Mouse (Mus musculus) hindbrain, embryonic 16.5 days (tissue): ENCODE measurements around the gene Olfr1377. TPM values are rescaled to one million over a fixed set of nuclear protein-coding genes. Genes with fewer than 3 reads are reported as not detected.

Experiments used
- ATAC-seq: fragments of 200-750 bp; cut with Nextera tagmentation; 2 replicates; pipeline ENCODE4 v1.8.0; 2017; ENCODE audit warnings: moderate TSS enrichment, moderate library complexity
- H3K27ac ChIP-seq: fragments of 300-500 bp; sonication (generic); 2 replicates; pipeline ENCODE4 v1.5.1; 2014; ENCODE audit warnings: low read depth, mild to moderate bottlenecking, control low read depth, low read length, moderate library complexity
- H3K27me3 ChIP-seq: fragments of 300-500 bp; sonication (generic); replicated peaks from 2 replicates; pipeline ENCODE4 v1.6.1; 2014; ENCODE audit warnings: low read length; ENCODE audit not compliant: control insufficient read depth, insufficient read depth
- H3K36me3 ChIP-seq: fragments of 300-500 bp; sonication (generic); 2 replicates; pipeline ENCODE4 v1.6.1; 2014; ENCODE audit warnings: mild to moderate bottlenecking, low read length, moderate library complexity, mixed read lengths; ENCODE audit not compliant: control insufficient read depth, insufficient read depth
- H3K4me1 ChIP-seq: fragments of 300-500 bp; sonication (generic); 2 replicates; pipeline ENCODE4 v1.6.1; 2014; ENCODE audit warnings: low read depth, low read length; ENCODE audit not compliant: control insufficient read depth, insufficient read depth
- H3K4me2 ChIP-seq: fragments of 300-500 bp; sonication (generic); 2 replicates; pipeline ENCODE4 v1.6.1; 2014; ENCODE audit warnings: mild to moderate bottlenecking, low read length, control low read depth, moderate library complexity
- H3K4me3 ChIP-seq: fragments of 300-500 bp; sonication (generic); 2 replicates; pipeline ENCODE4 v1.5.1; 2014; ENCODE audit warnings: mild to moderate bottlenecking, low read length, control low read depth, moderate library complexity
- H3K9ac ChIP-seq: fragments of 300-500 bp; sonication (generic); 2 replicates; pipeline ENCODE4 v1.6.1; 2014; ENCODE audit warnings: low read depth, mild to moderate bottlenecking, control low read depth, low read length, moderate library complexity
- H3K9me3 ChIP-seq: fragments of 300-500 bp; sonication (generic); 2 replicates; pipeline ENCODE4 v1.6.1; 2014; ENCODE audit warnings: mild to moderate bottlenecking, low read length, moderate library complexity; ENCODE audit not compliant: control insufficient read depth
- WGBS: fragments of 180-500 bp; shearing (Covaris S2); extraction: QIAGEN DNeasy Blood & Tissue Kit; methylation state at CpG from one replicate; pipeline ENCODE4 v1.1.7; 2014; 5-methylcytosine and 5-hydroxymethylcytosine counted together
- polyA plus RNA-seq: library from polyadenylated mRNA; unstranded; fragments of >200 nt; fragmentation: Nextera tagmentation; extraction: Ambion mirVana; gene quantifications from 2 replicates; pipeline ENCODE4 v1.2.1, GENCODE M21; 2015

Olfr1377 gene
- polyA plus RNA-seq = not detected in 2 replicates

GRCm38 (mm10) chr11:50981667-50982066, at the start of gene Olfr1377:
Gene Olfr1377 (plus strand): TSS chr11:50981967.
- no peak within 1 kb of the TSS for H3K9ac ChIP-seq
- H3K36me3 ChIP-seq = no peaks in the 10 kb centered on the region
- H3K4me3 ChIP-seq = no peak within 1 kb of the TSS
- H3K4me1 ChIP-seq = no peaks in the 10 kb centered on the region
- H3K9me3 ChIP-seq = no peaks in the 10 kb centered on the region
- no peak within 1 kb of the TSS for H3K4me2 ChIP-seq
- no peak within 1 kb of the TSS for H3K27ac ChIP-seq
- no peaks in the 10 kb centered on the region for H3K27me3 ChIP-seq
- ATAC-seq = no peak
- 58% methylated on average over 5 of the region's 5 CpGs for WGBS

- Histone ChIP-seq H3K4me2 (peak overlapping the region; percentile 88), H3K4me1 (peaks cover 5% of the 10 kb centered on the region), H3K9me3 (no peaks in the 10 kb centered on the region), H3K27me3 (no peaks in the 10 kb centered on the region), H3K9ac (no peak overlapping the region), H3K36me3 (no peaks in the 10 kb centered on the region), H3K4me3 (no peak overlapping the region; the same call in 1 of the 2 replicates), H3K27ac (peak overlapping the region; percentile 64)
- 64% methylated on average over 1 of the region's 1 CpGs for WGBS
- peak; percentile 43 for ATAC-seq
Observed at GRCm38 (mm10) chr11:50932040-50932439, 49.7 kb upstream of the Olfr1377 start.

DNA sequence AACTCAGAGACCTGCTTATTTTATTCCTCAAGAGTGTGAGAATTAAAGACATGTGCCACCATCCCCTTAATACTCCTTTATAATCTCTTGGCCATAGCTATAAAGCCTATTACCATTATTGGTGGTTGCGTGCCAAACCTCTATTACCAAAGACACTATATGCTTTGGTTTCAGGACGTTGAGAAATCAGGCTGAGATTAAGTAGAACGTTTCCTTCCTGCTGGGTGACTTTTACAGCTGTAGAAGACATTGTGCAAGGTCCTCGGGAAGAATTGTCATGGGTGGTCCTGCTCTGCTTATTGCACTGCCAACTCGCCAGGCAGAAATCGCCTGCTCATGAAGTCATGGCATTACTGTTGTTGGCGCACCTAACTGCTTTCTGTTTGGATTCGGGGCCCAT, 43.3 kb upstream of the Olfr1377 start:
- Histone ChIP-seq H3K27me3 (no peaks in the 10 kb centered on the region), H3K4me2 (no peak overlapping the region), H3K9me3 (no peaks in the 10 kb centered on the region), H3K4me3 (no peak overlapping the region), H3K27ac (no peak overlapping the region), H3K36me3 (no peaks in the 10 kb centered on the region), H3K9ac (no peak overlapping the region), H3K4me1 (no peaks in the 10 kb centered on the region)
- 82% methylated on average over 8 of the region's 8 CpGs for WGBS
- no peak for ATAC-seq

DNA sequence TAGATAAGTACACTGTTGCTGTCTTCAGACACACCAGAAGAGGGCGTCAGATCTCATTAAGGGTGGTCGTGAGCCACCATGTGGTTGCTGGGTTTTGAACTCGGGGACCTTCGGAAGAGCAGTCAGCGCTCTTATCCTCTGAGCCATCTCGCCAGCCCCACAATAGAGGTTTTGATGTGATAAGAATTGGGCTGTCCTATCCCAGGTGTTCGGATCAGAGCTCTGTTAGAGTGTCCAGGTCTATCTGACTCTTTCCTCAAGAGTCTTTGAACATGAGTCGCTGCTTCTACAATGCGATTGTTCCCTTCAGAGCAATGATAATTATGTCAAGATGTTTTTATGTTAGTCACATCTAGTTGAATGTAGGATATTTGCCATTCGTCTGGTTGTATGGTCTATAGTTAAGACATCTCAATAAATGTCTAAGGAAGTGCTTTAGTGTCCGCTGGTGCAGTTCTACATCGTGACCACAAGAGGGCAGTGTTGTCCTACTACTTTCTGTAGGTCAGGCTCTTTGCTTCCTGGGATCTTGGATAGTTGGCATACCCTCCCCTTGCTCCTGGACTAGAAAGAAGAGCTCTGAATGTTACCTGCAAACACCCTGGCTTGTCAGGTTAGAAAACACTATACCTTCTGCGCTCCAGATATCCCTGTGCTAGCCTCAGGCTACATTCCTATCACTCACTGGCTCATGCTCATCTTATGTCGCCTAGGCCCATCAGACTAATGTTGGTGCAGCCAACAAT, 42.0 kb upstream of the Olfr1377 start:
- Histone ChIP-seq H3K36me3 (no peaks in the 10 kb centered on the region), H3K27ac (no peak overlapping the region), H3K4me1 (no peaks in the 10 kb centered on the region), H3K4me3 (no peak overlapping the region), H3K9ac (no peak overlapping the region), H3K27me3 (no peaks in the 10 kb centered on the region), H3K9me3 (no peaks in the 10 kb centered on the region), H3K4me2 (no peak overlapping the region)
- peak; percentile 82 for ATAC-seq
- WGBS = 34% methylated on average over 14 of the region's 14 CpGs

GRCm38 (mm10) chr11:50942386-50942785, 39.4 kb upstream of the Olfr1377 start:
- WGBS = 69% methylated on average over 12 of the region's 12 CpGs
- H3K4me1 ChIP-seq = no peaks in the 10 kb centered on the region
- no peak overlapping the region for H3K4me2 ChIP-seq
- no peak overlapping the region for H3K4me3 ChIP-seq
- no peaks in the 10 kb centered on the region for H3K27me3 ChIP-seq
- no peak overlapping the region for H3K9ac ChIP-seq
- no peaks in the 10 kb centered on the region for H3K9me3 ChIP-seq
- H3K27ac ChIP-seq = no peak overlapping the region
- no peaks in the 10 kb centered on the region for H3K36me3 ChIP-seq
- no peak for ATAC-seq

DNA sequence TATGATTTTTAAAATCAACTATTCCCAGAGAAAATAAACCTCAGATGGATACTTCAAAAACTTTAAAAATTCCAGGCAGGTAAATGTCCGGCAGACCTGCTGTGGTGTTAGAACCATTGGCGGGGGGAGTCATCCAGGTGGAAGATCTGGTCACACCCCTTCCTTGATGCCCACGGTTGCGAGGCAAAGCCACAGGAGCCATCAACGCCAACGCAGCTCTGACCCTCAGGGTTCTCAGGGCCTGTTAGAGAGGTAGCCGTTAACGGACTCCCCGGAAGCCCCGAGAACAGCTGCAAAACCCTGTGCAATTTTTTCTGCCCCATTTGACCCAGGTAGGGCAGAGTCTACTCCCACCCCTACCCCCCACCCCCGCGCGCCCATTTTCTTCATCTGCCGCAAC, 38.3 kb upstream of the Olfr1377 start, which contains the start of gene 4933414I15Rik:
Gene 4933414I15Rik (minus strand): TSS at position 260 of the 400 bp plus-strand sequence.
- Histone ChIP-seq H3K4me2 (no peak within 1 kb of the TSS), H3K36me3 (no peaks in the 10 kb centered on the region), H3K4me1 (no peaks in the 10 kb centered on the region), H3K27ac (no peak within 1 kb of the TSS), H3K9me3 (no peaks in the 10 kb centered on the region), H3K27me3 (no peaks in the 10 kb centered on the region), H3K4me3 (no peak within 1 kb of the TSS), H3K9ac (no peak within 1 kb of the TSS)
- ATAC-seq = no peak
- WGBS = 83% methylated on average over 14 of the region's 14 CpGs

DNA sequence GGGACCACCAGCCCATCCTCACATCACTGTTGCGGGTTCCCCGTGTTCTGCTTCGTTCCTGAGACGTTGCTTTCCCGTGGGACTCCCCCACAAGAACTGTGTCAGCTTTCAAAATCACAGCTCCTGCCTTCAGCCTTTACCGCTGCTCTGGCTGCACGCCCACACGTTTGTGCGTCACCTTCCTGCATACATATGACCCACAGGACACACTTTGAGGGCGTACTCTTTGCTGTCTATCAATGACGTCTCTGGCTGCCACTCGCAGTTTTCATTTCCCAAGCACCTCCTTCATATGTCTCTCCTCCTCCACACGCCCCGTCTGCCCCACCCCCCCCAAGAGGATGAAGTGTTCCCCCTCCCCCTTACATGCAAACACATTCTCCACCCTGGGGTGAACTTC, 29.5 kb upstream of the Olfr1377 start:
- ATAC-seq = no peak
- no peaks in the 10 kb centered on the region for H3K9me3 ChIP-seq
- H3K27me3 ChIP-seq = no peaks in the 10 kb centered on the region
- H3K4me3 ChIP-seq = no peak overlapping the region
- no peaks in the 10 kb centered on the region for H3K36me3 ChIP-seq
- H3K4me2 ChIP-seq = no peak overlapping the region
- H3K9ac ChIP-seq = no peak overlapping the region
- no peak overlapping the region for H3K27ac ChIP-seq
- WGBS = 75% methylated on average over 14 of the region's 14 CpGs
- no peaks in the 10 kb centered on the region for H3K4me1 ChIP-seq

GRCm38 (mm10) chr11:50953665-50954064, 28.1 kb upstream of the Olfr1377 start, which contains the start of gene Prop1:
Gene Prop1 (minus strand): TSS chr11:50953765.
- no peak within 1 kb of the TSS for H3K4me3 ChIP-seq
- ATAC-seq = no peak
- no peak within 1 kb of the TSS for H3K27ac ChIP-seq
- no peak within 1 kb of the TSS for H3K9ac ChIP-seq
- WGBS = 67% methylated on average over 6 of the region's 6 CpGs
- H3K27me3 ChIP-seq = no peaks in the 10 kb centered on the region
- no peaks in the 10 kb centered on the region for H3K9me3 ChIP-seq
- H3K36me3 ChIP-seq = no peaks in the 10 kb centered on the region
- no peak within 1 kb of the TSS for H3K4me2 ChIP-seq
- H3K4me1 ChIP-seq = no peaks in the 10 kb centered on the region

DNA sequence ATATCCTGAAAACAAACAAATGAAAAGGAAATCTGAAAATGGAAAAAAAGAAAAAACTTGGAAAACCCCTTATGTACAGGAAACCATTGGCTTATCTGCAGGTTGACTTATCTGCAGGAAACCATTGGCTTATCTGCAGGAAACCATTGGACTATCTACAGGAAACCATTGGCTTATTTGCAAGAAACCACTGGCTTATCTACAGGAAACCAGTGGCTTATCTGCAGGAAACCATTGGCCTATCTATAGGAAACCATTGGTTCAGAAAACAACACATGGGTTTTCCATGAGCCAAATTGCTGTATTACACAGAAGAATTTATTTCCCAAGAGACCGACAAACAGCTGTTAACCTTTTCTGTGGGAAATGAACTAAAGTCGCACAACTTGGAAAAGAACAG, 16.9 kb upstream of the Olfr1377 start:
- no peaks in the 10 kb centered on the region for H3K4me1 ChIP-seq
- H3K27ac ChIP-seq = no peak overlapping the region
- H3K9ac ChIP-seq = no peak overlapping the region
- no peak overlapping the region for H3K4me2 ChIP-seq
- no peaks in the 10 kb centered on the region for H3K9me3 ChIP-seq
- WGBS = 83% methylated on average over 2 of the region's 2 CpGs
- ATAC-seq = no peak
- H3K36me3 ChIP-seq = no peaks in the 10 kb centered on the region
- no peak overlapping the region for H3K4me3 ChIP-seq
- no peaks in the 10 kb centered on the region for H3K27me3 ChIP-seq
